Mouse (Mus musculus) left cerebral cortex, adult 18-20 months (tissue): ENCODE data around the gene Eif4g3. TPM values are rescaled to one million over a fixed set of nuclear protein-coding genes. Genes with fewer than 3 reads are reported as not detected.
"Not testable (repeated sequence)": the region's sequence is repeated elsewhere in the genome, so short reads cannot be mapped to it uniquely, and the experiment has no call there.

Experiments used
- DNase-seq, 2 experiments: peaks; one replicate each; pipeline ENCODE4 v3.0.0; 2021 to 2022; ENCODE audit warnings: low spot score in 2 of 2, mixed read lengths in 1 of 2
- total RNA-seq, 2 experiments: library from RNA; stranded (reverse); gene quantifications; 2 replicates each; pipeline ENCODE4 v1.2.3; 2021

Gene Eif4g3
- total RNA-seq, 2 experiments from 2014 or later = 155 to 168 TPM

DNA sequence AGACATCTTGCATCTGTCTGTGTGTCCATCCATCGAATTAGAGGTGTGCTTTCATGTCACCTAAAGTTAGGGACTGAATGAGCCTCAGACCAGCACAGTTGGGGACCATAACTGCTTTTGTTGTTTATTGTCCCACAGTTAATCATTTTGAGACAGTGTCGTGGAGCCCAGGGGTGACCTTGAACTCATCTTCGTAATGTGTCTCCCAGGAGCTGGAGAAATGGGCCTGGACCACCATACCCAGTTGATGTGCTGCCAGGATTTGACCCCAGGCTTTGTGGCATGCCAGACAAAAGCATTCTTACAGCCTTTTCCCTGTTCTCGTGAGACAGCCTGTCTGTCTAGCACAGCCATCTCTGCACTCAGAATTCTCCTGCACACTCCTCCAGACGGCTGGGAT is 63.8 kb downstream of the Eif4g3 start:
- no peak for DNase-seq

GRCm38 (mm10) chr4:138057196-138057754 is 64.5 kb downstream of the Eif4g3 start:
- DNase-seq = not testable (repeated sequence)

DNA sequence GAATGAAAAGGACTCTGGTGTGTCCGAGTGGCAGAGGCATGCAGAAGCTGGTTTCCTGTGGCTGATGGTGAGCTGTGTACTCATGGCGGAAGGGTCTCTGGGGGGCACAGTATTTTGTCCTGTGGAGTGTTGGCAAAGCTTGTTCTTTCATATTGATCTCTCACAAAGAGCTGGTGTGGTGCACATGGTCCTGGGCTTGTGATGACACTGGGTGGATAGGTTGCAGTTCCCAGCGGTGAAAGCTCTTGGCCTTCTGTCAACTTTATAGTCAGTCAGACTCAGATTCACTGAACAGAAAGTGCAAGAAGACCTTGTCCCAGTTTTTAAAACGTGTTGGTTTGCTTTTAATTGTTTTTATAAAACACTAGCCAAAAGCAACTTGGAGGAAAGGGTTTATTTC is 68.3 kb downstream of the Eif4g3 start:
- no peak for DNase-seq

- no peak for DNase-seq
Measured at GRCm38 (mm10) chr4:138063372-138064265, 70.8 kb downstream of the Eif4g3 start.

- no peak for DNase-seq
Measured at GRCm38 (mm10) chr4:138064882-138065592, 72.2 kb downstream of the Eif4g3 start.

- DNase-seq = no peak
Measured at GRCm38 (mm10) chr4:138065593-138066169, 72.9 kb downstream of the Eif4g3 start.

- DNase-seq = no peak
Measured at GRCm38 (mm10) chr4:138066421-138066820, 73.6 kb downstream of the Eif4g3 start.

DNA sequence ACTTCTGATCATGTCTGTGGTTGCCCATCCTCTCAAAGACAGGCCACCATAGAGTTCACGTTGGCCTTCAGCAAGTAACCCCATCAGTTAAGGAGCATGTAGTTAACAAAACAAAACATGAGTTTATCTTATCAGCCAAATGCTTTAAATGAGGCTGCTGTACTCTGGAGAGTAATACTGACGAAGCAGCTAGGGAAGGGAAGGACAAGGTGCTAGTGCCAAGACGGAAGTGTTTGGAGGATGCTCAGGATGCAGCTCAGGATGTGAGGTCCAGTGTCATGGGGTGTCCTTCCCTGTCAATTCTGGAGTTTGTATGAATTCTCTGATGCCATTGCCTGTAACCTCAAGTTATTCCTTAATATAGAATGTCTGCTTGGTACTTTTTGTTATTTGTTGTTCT is 75.0 kb downstream of the Eif4g3 start:
- DNase-seq = no peak

- peak; percentile 75 to 81 for DNase-seq
Measured at GRCm38 (mm10) chr4:138068598-138068997, 75.8 kb downstream of the Eif4g3 start.

- DNase-seq = no peak
Measured at GRCm38 (mm10) chr4:138069371-138069770, 76.5 kb downstream of the Eif4g3 start.

DNA sequence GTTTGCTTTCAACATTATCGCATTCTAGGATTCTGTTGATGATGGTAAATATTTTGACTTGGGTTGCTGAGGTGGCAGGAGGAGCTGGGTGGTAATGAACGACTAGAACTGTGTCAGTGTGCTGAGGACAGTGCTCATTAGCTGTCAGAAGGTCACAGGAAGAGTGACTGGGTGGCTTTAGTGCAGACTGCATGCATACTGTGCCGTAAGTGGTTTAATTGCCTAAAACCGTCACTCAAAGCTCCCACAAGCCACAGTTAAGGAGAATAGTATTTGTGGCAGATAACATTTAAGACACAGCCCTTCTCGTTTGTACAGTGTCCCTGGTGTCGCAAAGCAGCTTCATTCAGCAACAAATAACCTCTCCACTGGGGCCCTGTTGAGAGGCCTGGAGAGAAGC is 78.7 kb downstream of the Eif4g3 start:
- no peak for DNase-seq

DNA sequence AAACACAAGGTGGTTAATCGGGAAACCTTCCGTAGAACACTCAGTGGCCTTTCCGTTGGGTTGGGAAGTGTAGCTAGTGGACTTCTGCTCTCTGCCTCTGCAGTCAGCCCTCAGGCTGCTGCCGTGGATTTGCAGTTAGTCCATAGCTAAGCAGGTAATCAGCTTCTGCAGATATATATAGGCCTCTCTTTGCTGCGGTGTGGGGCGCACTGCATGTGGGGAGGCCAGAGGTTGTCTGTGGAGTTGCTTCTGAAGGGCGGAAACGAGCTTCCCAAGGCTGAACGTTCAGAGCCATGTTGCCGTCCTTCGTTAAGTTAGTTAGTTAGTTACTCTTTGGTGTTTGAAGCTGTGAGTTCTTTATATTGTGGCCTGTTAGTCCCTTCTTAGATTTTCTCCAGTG is 80.3 kb downstream of the Eif4g3 start:
- no peak for DNase-seq

GRCm38 (mm10) chr4:138073531-138073930 is 80.7 kb downstream of the Eif4g3 start:
- peak in 1 of 2 experiments; percentile 31 for DNase-seq

- no peak for DNase-seq
Measured at GRCm38 (mm10) chr4:138074896-138075584, 82.2 kb downstream of the Eif4g3 start.

DNA sequence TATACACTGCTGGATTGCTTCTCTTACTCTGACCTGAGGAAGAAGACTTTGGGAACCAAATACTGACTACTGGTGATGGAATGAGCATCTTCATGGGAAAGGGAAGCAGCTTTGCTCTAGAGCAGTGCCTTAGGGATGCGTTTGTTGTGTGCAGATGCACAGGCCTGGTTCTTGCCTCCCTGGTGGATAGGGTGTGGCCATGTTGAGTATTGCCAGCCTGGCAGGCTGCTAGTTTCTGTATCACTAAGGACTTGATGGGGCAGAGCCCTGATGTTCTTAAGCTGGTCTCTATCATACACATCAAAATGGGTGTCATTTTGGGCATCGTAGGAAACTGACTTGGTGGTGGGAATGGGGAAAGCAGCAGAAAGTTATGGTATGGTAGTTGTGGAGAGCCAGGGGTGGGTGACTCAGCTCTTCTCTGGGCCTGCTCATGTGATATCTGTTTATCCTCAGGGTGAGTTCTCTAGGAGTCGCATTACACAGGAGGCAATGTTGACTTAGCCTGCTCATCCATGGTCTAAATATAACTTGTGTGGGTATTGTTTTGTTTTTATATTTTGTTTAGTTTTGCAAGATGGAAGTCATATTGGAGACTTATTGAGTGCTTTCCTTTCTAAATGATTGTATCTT is 85.0 kb downstream of the Eif4g3 start:
- no peak for DNase-seq

GRCm38 (mm10) chr4:138079234-138079633 is 86.4 kb downstream of the Eif4g3 start:
- DNase-seq = no peak

- DNase-seq = no peak
Measured at GRCm38 (mm10) chr4:138082466-138082865, 89.6 kb downstream of the Eif4g3 start.

GRCm38 (mm10) chr4:138084103-138084502 is 91.3 kb downstream of the Eif4g3 start:
- no peak for DNase-seq

- peak in 1 of 2 experiments; percentile 33 for DNase-seq
Measured at GRCm38 (mm10) chr4:138084851-138085573, 92.2 kb downstream of the Eif4g3 start.

DNA sequence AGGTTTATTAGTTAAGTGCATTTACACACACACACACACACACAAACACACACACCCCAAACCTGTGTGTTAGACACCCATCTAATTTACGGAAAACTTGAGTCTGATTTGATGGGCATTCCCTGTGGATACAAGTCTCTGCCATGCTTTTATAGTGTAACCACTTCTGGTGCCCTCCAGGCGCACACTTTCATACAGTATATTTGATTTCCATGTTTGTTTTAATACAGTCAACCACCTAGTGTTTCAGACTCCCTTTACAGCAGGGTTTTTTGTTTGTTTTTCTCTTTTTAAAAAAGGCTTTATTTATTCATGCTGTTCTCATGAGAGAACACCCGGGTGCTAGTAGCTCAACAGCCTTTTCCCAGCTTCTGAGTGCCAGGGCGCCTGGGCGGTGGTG is 94.1 kb downstream of the Eif4g3 start:
- DNase-seq = no peak
